Mouse (Mus musculus) urinary bladder, postnatal 10 days (tissue): ENCODE measurements around the gene Fhit.
"Not testable (repeated sequence)": the region's sequence is repeated elsewhere in the genome, so short reads cannot be mapped to it uniquely, and the experiment has no call there.

Experiments used
- DNase-seq: peaks from one replicate; pipeline ENCODE4 v3.0.0; 2022; ENCODE audit warnings: low spot score

Fhit gene

DNA sequence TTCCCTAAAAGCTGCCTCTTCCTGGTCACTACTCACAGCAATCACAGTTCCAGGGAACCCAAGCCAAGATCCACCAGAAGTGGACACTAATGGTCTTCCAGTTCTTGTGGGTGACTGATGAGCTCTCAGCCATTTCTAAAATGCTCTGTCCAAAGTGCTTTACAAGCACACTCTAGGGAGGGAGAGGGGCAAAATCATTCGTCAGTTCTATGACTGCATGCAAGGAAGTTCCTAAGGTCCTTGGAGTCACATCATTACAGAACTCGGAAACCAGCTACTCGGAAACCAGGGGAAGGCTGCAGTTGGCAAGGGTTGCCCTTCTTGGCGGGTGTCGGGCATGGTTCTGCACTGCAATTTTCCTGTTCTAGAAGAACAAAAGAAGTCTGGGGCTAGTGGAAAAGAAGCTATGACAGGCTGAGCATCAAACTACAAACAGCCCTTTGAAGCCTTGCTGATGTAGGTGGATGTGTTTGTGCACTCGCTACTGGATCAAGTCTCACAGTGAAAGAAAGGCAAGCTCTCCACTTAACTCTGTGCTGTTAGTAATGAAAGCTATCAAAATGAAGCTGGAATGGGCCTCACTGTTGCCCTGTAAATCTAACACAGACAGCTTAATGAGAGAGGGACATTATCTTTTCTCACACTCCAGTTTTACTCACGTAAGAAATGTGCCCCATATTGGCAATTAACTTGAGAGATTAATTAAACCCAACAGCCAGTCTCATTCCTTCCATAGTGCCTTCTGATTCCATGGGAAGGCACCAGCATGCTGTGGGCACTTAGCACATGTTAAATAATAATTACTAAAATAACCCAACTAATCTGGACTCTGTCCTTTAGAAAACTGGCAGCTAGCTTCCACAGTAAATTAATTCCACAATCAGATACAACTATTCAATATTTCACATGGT is 243.7 kb downstream of the Fhit start:
- DNase-seq: no peak

GRCm38 (mm10) chr14:10908011-10908410 is 253.8 kb downstream of the Fhit start:
- DNase-seq: no peak

DNA sequence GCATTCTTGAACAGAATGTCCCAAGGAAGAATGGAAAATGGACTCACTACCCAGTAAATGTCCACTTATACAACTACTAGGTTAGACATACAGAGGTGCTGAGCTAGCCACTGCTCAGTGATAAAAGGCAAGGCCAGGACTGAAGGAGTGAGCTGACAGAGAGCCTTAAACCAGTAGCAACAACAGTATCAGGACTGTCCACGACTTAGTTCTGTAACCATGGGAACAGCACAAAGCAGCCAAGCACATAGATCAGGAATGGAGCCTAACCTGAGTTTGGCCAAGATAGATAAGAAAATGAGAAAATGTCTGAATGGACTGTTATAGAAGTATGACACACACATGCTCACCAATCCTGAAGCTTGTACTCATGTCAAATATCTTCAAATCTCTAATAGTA is 279.1 kb downstream of the Fhit start:
- no peak for DNase-seq

- no peak for DNase-seq
These were observed 281.1 kb downstream of the Fhit start for GRCm38 (mm10) chr14:10880749-10881148.

- DNase-seq: no peak
These were observed 287.1 kb downstream of the Fhit start for GRCm38 (mm10) chr14:10874595-10875372.

DNA sequence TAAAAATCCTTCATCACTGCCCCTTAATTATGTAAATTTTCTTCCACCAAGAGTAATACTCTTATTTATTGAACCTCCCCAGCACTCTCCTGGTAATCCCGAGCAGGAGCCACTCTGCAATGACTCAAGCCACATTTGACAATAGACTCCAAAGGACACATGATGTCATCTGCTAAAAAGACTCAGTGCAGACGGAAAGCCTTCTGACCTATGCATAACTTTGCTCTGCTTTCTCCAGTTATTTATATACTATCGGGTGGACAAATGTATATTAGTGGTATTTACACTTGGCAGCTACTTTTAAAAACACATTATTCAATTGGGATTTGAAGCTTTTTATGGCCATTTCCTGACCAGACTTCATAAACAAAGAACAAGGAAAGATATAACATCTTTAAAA is 304.2 kb downstream of the Fhit start:
- no peak for DNase-seq

GRCm38 (mm10) chr14:10851936-10852335 is 309.9 kb downstream of the Fhit start:
- DNase-seq: no peak

DNA sequence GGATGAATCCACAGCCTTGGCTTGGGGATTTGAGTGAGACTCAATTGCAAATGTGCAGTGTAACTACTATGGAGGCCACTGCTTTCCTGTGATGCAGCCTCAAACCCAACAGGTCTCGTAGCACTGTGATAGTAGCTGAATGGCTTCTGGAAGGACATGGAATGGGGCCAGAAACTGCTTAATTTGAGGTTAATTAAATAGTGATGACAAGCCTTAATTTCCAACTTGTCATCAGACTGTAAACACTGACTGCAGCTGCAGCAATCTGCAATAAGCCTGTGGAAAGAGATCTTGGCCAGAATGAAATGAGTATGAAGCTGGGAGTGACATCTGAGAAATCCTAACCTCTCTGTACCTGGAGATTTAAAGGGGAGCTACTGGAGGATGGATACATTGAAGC is 325.8 kb downstream of the Fhit start:
- DNase-seq: no peak

GRCm38 (mm10) chr14:10824819-10825218 is 337.0 kb downstream of the Fhit start:
- no peak for DNase-seq

GRCm38 (mm10) chr14:10813551-10813950 is 348.3 kb downstream of the Fhit start:
- DNase-seq: no peak

- DNase-seq: no peak
These were observed 363.2 kb downstream of the Fhit start for GRCm38 (mm10) chr14:10798489-10799180.

DNA sequence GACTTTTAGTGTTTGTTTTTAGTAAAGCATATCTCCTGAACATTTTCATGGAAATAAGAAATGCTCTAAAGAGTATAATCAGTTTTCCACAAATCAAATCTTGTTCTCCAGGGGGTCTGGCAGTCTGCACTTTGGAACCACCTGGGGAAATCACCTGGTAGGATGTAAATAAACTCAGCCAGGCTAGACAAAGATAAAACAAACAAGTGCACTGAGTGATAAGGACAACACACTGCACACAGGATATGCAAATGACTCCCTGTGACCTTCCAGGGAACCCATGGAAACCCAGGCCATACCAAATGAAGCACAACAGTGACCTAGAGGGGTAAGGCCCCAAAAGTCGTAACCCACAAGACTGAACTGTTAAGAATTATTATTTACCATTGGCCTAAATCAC is 364.2 kb downstream of the Fhit start:
- DNase-seq: no peak

- DNase-seq: no peak
These were observed 366.2 kb downstream of the Fhit start for GRCm38 (mm10) chr14:10795498-10796075.

DNA sequence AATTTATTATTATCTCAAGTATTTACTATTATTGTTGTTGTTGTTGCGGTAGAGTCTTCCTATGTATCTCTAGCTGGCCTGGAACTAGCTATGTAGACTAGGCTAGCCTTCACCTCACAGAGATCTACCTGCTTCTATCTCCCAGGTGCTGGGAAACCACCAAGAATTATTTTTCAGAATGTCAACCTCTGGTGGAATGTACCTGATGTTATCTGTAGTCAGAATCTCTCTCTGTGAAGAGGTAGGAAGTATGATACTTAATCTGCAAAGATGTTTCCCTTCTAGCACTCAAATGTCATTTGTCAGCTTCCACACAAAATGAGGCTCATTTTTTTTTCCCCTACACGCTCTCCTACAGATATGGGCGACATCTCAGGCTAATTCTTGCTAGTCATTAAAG is 377.9 kb downstream of the Fhit start:
- no peak for DNase-seq

DNA sequence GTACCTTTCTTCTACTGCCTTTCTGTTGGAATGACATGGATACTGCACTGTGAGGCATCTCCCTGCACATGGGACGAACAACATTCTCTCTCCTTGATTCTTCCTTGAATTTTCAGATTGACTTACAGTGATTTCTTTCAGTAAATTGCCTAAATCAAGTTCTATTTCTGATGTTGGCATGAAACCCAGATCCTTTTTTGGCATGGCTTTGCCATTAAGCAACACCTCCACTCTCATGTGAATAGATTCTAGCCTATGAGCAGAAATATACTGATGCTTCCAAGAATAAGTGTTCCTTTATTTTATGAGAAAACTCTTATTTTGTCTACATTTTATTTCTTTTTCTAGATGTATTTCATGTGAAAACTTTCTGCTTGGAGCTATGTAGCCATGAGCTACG is 383.1 kb downstream of the Fhit start:
- DNase-seq: no peak

DNA sequence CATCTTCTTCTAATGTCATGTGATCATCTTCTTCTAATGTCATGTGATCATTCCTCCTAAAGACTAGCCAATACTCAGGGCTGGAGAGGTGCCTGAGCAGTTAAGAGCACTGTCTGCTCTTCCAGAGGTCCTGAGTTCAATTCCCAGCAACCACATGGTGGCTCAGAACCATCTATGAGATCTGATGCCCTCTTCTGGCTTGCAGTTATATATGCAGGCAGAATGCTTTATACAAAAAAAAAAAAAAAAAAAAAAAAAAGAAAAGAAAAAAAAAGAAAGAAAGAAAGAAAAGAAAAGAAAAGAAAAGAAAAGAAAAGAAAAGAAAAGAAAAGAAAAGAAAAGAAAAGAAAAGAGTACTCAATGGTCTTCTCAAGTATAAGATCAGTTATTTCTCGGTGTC is 407.0 kb downstream of the Fhit start:
- not testable (repeated sequence) for DNase-seq

GRCm38 (mm10) chr14:10738076-10738475 is 423.8 kb downstream of the Fhit start:
- DNase-seq: no peak

DNA sequence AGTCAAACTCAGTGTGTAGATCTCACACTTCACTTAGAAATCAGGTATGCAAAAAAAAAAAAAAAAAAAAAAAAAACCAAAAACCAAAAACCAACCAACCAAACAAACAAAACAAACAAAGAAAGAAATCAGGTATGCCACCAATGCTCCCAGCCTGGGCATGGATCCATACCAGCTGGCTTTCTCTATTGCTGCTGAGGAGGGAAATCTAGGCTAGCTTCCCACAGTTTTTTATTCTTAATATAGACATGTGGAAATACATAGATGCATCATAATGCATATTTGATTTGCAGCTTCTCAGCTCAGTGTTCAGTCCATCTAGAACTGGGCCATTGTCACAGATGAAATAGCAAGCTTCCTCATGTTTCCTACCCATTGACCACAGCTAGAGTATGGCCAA is 439.3 kb downstream of the Fhit start:
- DNase-seq: no peak

DNA sequence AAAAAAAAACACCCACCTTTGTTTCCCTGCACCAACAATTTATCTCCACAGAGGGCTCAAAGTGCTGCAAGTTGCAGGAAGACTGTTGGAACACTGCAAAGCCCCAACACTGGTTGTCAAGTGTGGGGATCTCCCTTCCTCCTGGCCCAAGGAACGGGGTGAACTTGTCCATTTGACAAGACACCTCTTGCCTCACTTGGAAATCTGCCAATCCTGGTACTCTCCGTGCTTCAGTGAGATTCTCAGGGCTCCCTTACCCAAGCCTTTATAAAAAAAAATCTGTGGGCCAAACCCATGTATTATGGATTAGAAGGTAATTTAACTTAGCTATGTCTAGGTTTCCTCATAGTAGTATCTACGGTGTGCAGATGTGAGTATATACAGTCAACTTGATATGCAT is 448.9 kb downstream of the Fhit start:
- no peak for DNase-seq

DNA sequence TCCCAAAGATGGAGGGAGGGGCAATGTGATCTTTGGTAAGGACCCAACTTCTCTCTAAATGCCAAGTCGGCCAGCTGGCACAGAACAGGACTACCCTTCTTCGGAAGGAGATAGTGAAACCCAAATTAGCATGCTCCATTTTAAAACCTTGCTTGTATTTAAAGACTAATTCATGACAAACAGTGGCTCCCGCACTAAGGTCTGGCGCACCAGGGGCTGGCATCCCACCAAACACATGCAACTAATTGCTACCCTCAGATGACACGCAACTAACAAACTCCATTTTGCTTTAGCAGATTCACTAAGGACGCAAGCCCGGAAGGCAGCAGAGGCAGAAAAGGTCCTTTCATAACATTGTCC is 449.3 kb downstream of the Fhit start:
- no peak for DNase-seq

GRCm38 (mm10) chr14:10711841-10712521 is 449.9 kb downstream of the Fhit start:
- DNase-seq: no peak

DNA sequence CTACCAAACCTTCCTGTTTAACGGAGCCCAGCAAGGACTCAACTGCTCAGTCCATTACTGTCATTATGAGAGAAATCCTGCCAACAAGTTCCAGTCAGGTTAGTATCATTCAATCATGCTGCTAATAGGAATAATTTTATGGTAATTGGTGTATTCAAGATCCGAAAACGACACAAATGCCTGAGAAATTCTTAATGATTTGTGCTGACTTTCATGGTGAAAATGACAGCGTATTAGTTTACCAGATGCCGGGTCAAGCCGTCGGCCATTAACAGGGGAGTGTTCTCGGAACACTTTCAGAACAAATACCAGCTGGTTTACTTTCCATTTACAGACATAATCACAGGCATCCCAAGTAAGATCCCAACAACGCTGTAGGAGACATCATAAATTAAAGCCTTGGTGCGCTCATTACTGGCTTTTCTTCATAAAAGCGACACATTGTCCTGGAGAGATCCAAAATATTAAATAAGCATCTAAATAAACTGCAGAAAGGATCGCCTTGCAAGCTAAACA is 451.0 kb downstream of the Fhit start:
- no peak for DNase-seq
